Mouse (Mus musculus) granulocyte monocyte progenitor cell, adult 5-6 weeks (primary cell): ENCODE data around the gene Actbl2. TPM values are rescaled to one million over a fixed set of nuclear protein-coding genes. Genes with fewer than 3 reads are reported as not detected.

Experiments
- ATAC-seq: replicated peaks from 2 replicates; pipeline ENCODE4 v1.8.0; 2016; ENCODE audit warnings: mild to moderate bottlenecking, moderate TSS enrichment, inconsistent platforms; ENCODE audit not compliant: poor library complexity, severe bottlenecking
- total RNA-seq, 2 experiments: library from RNA; stranded (forward) in 1 of 2; stranded (reverse) in 1 of 2; fragments of 200-712, 200-1000 nt in 1 of 2; fragments of >200 nt in 1 of 2; fragmentation: Nextera tagmentation in 1 of 2; gene quantifications; 2 replicates each; pipeline ENCODE4 v1.2.3; 2014 to 2017

Gene Actbl2
- not detected in 2 replicates for total RNA-seq (2014; fragmentation: Nextera tagmentation)
- total RNA-seq (2017) = not detected in 2 replicates

- no peak for ATAC-seq
Measured at GRCm38 (mm10) chr13:111254713-111255112, at the start of gene Actbl2. Actbl2 (plus strand) TSS chr13:111255013.

GRCm38 (mm10) chr13:111210649-111211378 lies 44.0 kb upstream of the Actbl2 start:
- no peak for ATAC-seq

GRCm38 (mm10) chr13:111228768-111229167 lies 26.0 kb upstream of the Actbl2 start:
- ATAC-seq = no peak

- no peak for ATAC-seq
Measured at GRCm38 (mm10) chr13:111229541-111229940, 25.3 kb upstream of the Actbl2 start.

- ATAC-seq = no peak
Measured at GRCm38 (mm10) chr13:111232416-111232815, 22.4 kb upstream of the Actbl2 start.

GRCm38 (mm10) chr13:111233356-111233755 lies 21.5 kb upstream of the Actbl2 start:
- ATAC-seq = no peak

GRCm38 (mm10) chr13:111234573-111234972 lies 20.2 kb upstream of the Actbl2 start:
- no peak for ATAC-seq

GRCm38 (mm10) chr13:111235719-111236166 lies 19.1 kb upstream of the Actbl2 start:
- ATAC-seq = no peak

GRCm38 (mm10) chr13:111236461-111236864 lies 18.4 kb upstream of the Actbl2 start:
- no peak for ATAC-seq

- 0 out of 2 replicates have a peak, but pooled peaks have one; percentile 17 for ATAC-seq
Measured at GRCm38 (mm10) chr13:111237296-111237695, 17.5 kb upstream of the Actbl2 start.

GRCm38 (mm10) chr13:111237865-111238465 lies 16.8 kb upstream of the Actbl2 start:
- peak; percentile 59 for ATAC-seq

GRCm38 (mm10) chr13:111251106-111251505 lies 3.7 kb upstream of the Actbl2 start:
- no peak for ATAC-seq

GRCm38 (mm10) chr13:111251795-111252194 lies 3.0 kb upstream of the Actbl2 start:
- no peak for ATAC-seq

- no peak for ATAC-seq
Measured at GRCm38 (mm10) chr13:111258016-111258415, 3.2 kb downstream of the Actbl2 start.

- ATAC-seq = no peak
Measured at GRCm38 (mm10) chr13:111258424-111259092, 3.7 kb downstream of the Actbl2 start.

- ATAC-seq = no peak
Measured at GRCm38 (mm10) chr13:111259093-111259491, 4.3 kb downstream of the Actbl2 start.

GRCm38 (mm10) chr13:111259711-111260110 lies 4.9 kb downstream of the Actbl2 start:
- no peak for ATAC-seq

GRCm38 (mm10) chr13:111263186-111263585 lies 8.4 kb downstream of the Actbl2 start:
- ATAC-seq = peak; percentile 67

- no peak for ATAC-seq
Measured at GRCm38 (mm10) chr13:111263758-111264157, 8.9 kb downstream of the Actbl2 start.

GRCm38 (mm10) chr13:111265231-111266000 lies 10.6 kb downstream of the Actbl2 start:
- 0 out of 2 replicates have a peak, but pooled peaks have one; percentile 38 for ATAC-seq
